Mouse (Mus musculus): Measurements from ENCODE around the gene Klrd1. TPM values are rescaled to one million over a fixed set of nuclear protein-coding genes. Genes with fewer than 3 reads are reported as not detected.
"Not testable (repeated sequence)": the region's sequence is repeated elsewhere in the genome, so short reads cannot be mapped to it uniquely, and the experiment has no call there.

Gene Klrd1
- polyA plus RNA-seq, 1 experiment from 2014 or later: 0.51 TPM

DNA sequence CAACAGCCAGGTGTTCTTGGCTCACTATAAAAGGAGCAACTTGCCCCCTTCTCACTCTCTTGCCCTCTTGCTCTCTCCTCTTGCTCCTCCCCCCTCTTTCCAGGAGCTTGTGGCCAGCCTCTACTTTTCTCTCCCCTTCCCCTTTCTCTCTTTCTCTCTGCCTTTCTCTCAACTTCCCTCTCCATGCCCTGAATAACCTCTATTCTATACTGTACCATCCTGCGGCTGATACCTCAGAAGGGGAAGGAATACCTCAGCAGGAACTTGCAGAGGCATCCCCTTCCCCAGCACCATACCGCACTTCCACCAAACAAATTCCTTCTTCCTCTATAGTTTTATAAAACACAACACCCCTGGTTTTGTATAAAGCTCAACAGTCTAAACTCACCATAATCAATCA is 26.3 kb upstream of the Klrd1 start:
- no peaks in the 10 kb centered on the region for H3K4me1 ChIP-seq (replicated peaks; ENCODE audit: control insufficient read depth, insufficient read depth, low read length)
- H3K9ac ChIP-seq (ENCODE audit: low read length): no peak overlapping the region
- H3K9me3 ChIP-seq (ENCODE audit: control insufficient read depth, low read length): no peaks in the 10 kb centered on the region
- H3K27ac ChIP-seq (ENCODE audit: low read length): no peak overlapping the region
- no peaks in the 10 kb centered on the region for H3K36me3 ChIP-seq (ENCODE audit: control insufficient read depth, insufficient read depth, low read length)
- ATAC-seq (ENCODE audit: low read depth): no peak
- no peak overlapping the region for H3K4me3 ChIP-seq (ENCODE audit: low read length)
- no peak overlapping the region for H3K4me2 ChIP-seq (ENCODE audit: low read depth, low read length)
- WGBS: 77% methylated on average over 2 of the region's 2 CpGs
- no peaks in the 10 kb centered on the region for H3K27me3 ChIP-seq (ENCODE audit: control insufficient read depth, insufficient read depth, low read depth, low read length)

GRCm38 (mm10) chr6:129575315-129575714 is 16.3 kb upstream of the Klrd1 start:
- H3K4me2 ChIP-seq (ENCODE audit: low read depth, low read length): no peak overlapping the region
- no peaks in the 10 kb centered on the region for H3K36me3 ChIP-seq (ENCODE audit: control insufficient read depth, insufficient read depth, low read length)
- H3K4me1 ChIP-seq (replicated peaks; ENCODE audit: control insufficient read depth, insufficient read depth, low read length): no peaks in the 10 kb centered on the region
- no peak for ATAC-seq (ENCODE audit: low read depth)
- H3K9me3 ChIP-seq (ENCODE audit: control insufficient read depth, low read length): no peaks in the 10 kb centered on the region
- H3K27ac ChIP-seq (ENCODE audit: low read length): no peak overlapping the region
- 17% methylated on average over 2 of the region's 2 CpGs for WGBS
- no peak overlapping the region for H3K9ac ChIP-seq (ENCODE audit: low read length)
- no peak overlapping the region for H3K4me3 ChIP-seq (ENCODE audit: low read length)
- H3K27me3 ChIP-seq (ENCODE audit: control insufficient read depth, insufficient read depth, low read depth, low read length): no peaks in the 10 kb centered on the region

DNA sequence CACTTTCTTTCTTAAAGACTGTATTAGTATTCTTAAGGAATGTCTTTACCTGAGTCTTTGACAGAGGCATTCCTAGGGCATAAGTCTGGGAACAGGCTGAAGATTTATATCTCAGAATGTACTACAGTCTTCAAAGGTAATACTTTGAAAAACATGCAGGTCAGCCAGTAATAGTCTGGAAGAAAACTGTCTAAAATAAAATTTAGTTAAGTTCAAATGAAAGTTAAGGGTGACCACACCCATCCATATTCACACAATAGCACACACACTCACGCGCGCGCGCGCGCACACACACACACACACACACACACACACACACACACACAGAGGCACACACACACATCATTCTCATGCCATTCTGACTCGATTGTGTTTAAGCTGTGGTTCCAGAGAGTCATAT is 14.0 kb upstream of the Klrd1 start, which contains the start of gene Klre1:
Gene Klre1, plus strand, starts transcription at position 301 of the 400 bp plus-strand sequence.
- H3K9me3 ChIP-seq (ENCODE audit: control insufficient read depth, low read length): no peaks in the 10 kb centered on the region
- H3K27ac ChIP-seq (ENCODE audit: low read length): no peak within 1 kb of the TSS
- no peaks in the 10 kb centered on the region for H3K27me3 ChIP-seq (ENCODE audit: control insufficient read depth, insufficient read depth, low read depth, low read length)
- 89% methylated on average over 8 of the region's 8 CpGs for WGBS
- H3K4me1 ChIP-seq (replicated peaks; ENCODE audit: control insufficient read depth, insufficient read depth, low read length): no peaks in the 10 kb centered on the region
- no peaks in the 10 kb centered on the region for H3K36me3 ChIP-seq (ENCODE audit: control insufficient read depth, insufficient read depth, low read length)
- no peak within 1 kb of the TSS for H3K9ac ChIP-seq (ENCODE audit: low read length)
- H3K4me2 ChIP-seq (ENCODE audit: low read depth, low read length): no peak within 1 kb of the TSS
- no peak within 1 kb of the TSS for H3K4me3 ChIP-seq (ENCODE audit: low read length)
- ATAC-seq (ENCODE audit: low read depth): no peak

DNA sequence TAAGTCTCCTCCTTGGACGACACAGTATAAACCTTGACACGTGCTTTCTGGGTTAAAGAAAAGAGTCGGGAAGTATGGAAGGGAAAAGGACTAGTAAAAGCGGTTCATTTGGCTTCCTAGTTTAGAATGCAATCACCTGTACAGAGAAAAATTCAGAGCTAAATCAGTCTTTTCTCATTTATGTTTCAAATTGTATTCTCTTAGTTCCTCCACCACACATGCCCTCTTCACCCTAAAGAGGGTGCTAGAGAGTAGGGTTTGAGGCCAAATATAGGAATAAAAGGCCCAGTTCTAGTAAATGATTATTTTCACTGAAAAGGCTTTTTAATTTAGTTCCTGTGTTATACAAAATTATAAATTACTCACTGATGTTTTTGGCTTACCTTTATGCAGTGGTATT is 10.3 kb upstream of the Klrd1 start:
- no peak overlapping the region for H3K4me2 ChIP-seq (ENCODE audit: low read depth, low read length)
- H3K9me3 ChIP-seq (ENCODE audit: control insufficient read depth, low read length): no peaks in the 10 kb centered on the region
- ATAC-seq (ENCODE audit: low read depth): no peak
- no peak overlapping the region for H3K4me3 ChIP-seq (ENCODE audit: low read length)
- H3K4me1 ChIP-seq (replicated peaks; ENCODE audit: control insufficient read depth, insufficient read depth, low read length): no peaks in the 10 kb centered on the region
- no peaks in the 10 kb centered on the region for H3K36me3 ChIP-seq (ENCODE audit: control insufficient read depth, insufficient read depth, low read length)
- H3K27ac ChIP-seq (ENCODE audit: low read length): no peak overlapping the region
- no peak overlapping the region for H3K9ac ChIP-seq (ENCODE audit: low read length)
- 67% methylated on average over 4 of the region's 4 CpGs for WGBS
- H3K27me3 ChIP-seq (ENCODE audit: control insufficient read depth, insufficient read depth, low read depth, low read length): no peaks in the 10 kb centered on the region

GRCm38 (mm10) chr6:129581896-129582295 is 9.7 kb upstream of the Klrd1 start:
- H3K27me3 ChIP-seq (ENCODE audit: control insufficient read depth, insufficient read depth, low read depth, low read length): no peaks in the 10 kb centered on the region
- H3K4me3 ChIP-seq (ENCODE audit: low read length): no peak overlapping the region
- H3K4me2 ChIP-seq (ENCODE audit: low read depth, low read length): no peak overlapping the region
- no peak overlapping the region for H3K27ac ChIP-seq (ENCODE audit: low read length)
- no peaks in the 10 kb centered on the region for H3K4me1 ChIP-seq (replicated peaks; ENCODE audit: control insufficient read depth, insufficient read depth, low read length)
- ATAC-seq (ENCODE audit: low read depth): no peak
- H3K9me3 ChIP-seq (ENCODE audit: control insufficient read depth, low read length): no peaks in the 10 kb centered on the region
- H3K9ac ChIP-seq (ENCODE audit: low read length): no peak overlapping the region
- H3K36me3 ChIP-seq (ENCODE audit: control insufficient read depth, insufficient read depth, low read length): no peaks in the 10 kb centered on the region
- 37% methylated on average over 4 of the region's 4 CpGs for WGBS

DNA sequence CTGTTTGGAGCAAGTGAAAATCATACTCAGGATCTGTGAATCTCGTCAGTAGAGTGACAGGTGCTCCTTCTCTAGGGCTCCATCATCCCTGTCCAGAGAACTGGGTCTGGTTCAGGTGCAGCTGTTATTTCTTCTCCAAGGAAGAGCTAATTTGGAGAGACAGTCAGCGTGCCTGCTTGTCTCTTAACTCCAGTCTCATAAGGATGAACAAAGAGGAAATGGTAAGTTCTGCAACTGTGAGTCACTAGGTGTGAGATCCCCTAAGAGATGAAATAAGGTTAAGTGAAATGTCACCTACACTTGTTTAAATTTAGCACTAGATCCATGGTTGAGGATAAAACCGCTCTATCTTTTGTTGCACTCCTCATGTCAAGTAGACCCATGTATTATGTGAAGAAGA is 8.6 kb upstream of the Klrd1 start:
- no peak overlapping the region for H3K27ac ChIP-seq (ENCODE audit: low read length)
- H3K36me3 ChIP-seq (ENCODE audit: control insufficient read depth, insufficient read depth, low read length): no peaks in the 10 kb centered on the region
- no peaks in the 10 kb centered on the region for H3K9me3 ChIP-seq (ENCODE audit: control insufficient read depth, low read length)
- H3K4me2 ChIP-seq (ENCODE audit: low read depth, low read length): no peak overlapping the region
- ATAC-seq (ENCODE audit: low read depth): no peak
- H3K27me3 ChIP-seq (ENCODE audit: control insufficient read depth, insufficient read depth, low read depth, low read length): no peaks in the 10 kb centered on the region
- no peak overlapping the region for H3K9ac ChIP-seq (ENCODE audit: low read length)
- no peak overlapping the region for H3K4me3 ChIP-seq (ENCODE audit: low read length)
- WGBS: 64% methylated on average over 3 of the region's 3 CpGs
- H3K4me1 ChIP-seq (replicated peaks; ENCODE audit: control insufficient read depth, insufficient read depth, low read length): no peaks in the 10 kb centered on the region

- H3K4me1 ChIP-seq (replicated peaks; ENCODE audit: control insufficient read depth, insufficient read depth, low read length): no peaks in the 10 kb centered on the region
- no peaks in the 10 kb centered on the region for H3K9me3 ChIP-seq (ENCODE audit: control insufficient read depth, low read length)
- H3K27ac ChIP-seq (ENCODE audit: low read length): no peak overlapping the region
- ATAC-seq (ENCODE audit: low read depth): no peak
- no peak overlapping the region for H3K9ac ChIP-seq (ENCODE audit: low read length)
- H3K36me3 ChIP-seq (ENCODE audit: control insufficient read depth, insufficient read depth, low read length): no peaks in the 10 kb centered on the region
- no peak overlapping the region for H3K4me2 ChIP-seq (ENCODE audit: low read depth, low read length)
- no peaks in the 10 kb centered on the region for H3K27me3 ChIP-seq (ENCODE audit: control insufficient read depth, insufficient read depth, low read depth, low read length)
- no peak overlapping the region for H3K4me3 ChIP-seq (ENCODE audit: low read length)
Measured at GRCm38 (mm10) chr6:129608372-129608771, 16.8 kb downstream of the Klrd1 start.

GRCm38 (mm10) chr6:129623735-129624134 is 32.2 kb downstream of the Klrd1 start, which contains the start of gene Klrk1:
TSS of gene Klrk1 (minus strand) at chr6:129623864.
- Histone ChIP-seq H3K27me3 (ENCODE audit: control insufficient read depth, insufficient read depth, low read depth, low read length) (no peaks in the 10 kb centered on the region), H3K4me3 (ENCODE audit: low read length) (no peak within 1 kb of the TSS), H3K36me3 (ENCODE audit: control insufficient read depth, insufficient read depth, low read length) (no peaks in the 10 kb centered on the region), H3K4me2 (ENCODE audit: low read depth, low read length) (no peak within 1 kb of the TSS), H3K4me1 (replicated peaks; ENCODE audit: control insufficient read depth, insufficient read depth, low read length) (no peaks in the 10 kb centered on the region), H3K9ac (ENCODE audit: low read length) (no peak within 1 kb of the TSS), H3K9me3 (ENCODE audit: control insufficient read depth, low read length) (no peaks in the 10 kb centered on the region), H3K27ac (ENCODE audit: low read length) (no peak within 1 kb of the TSS)
- ATAC-seq (ENCODE audit: low read depth): no peak
- 73% methylated on average over 4 of the region's 4 CpGs for WGBS

- not testable (repeated sequence) for ATAC-seq (ENCODE audit: low read depth); H3K27ac ChIP-seq (ENCODE audit: low read length); H3K27me3 ChIP-seq (ENCODE audit: control insufficient read depth, insufficient read depth, low read depth, low read length); H3K4me2 ChIP-seq (ENCODE audit: low read depth, low read length); H3K4me3 ChIP-seq (ENCODE audit: low read length); H3K9ac ChIP-seq (ENCODE audit: low read length); H3K9me3 ChIP-seq (ENCODE audit: control insufficient read depth, low read length); H3K4me1 ChIP-seq (replicated peaks; ENCODE audit: control insufficient read depth, insufficient read depth, low read length); H3K36me3 ChIP-seq (ENCODE audit: control insufficient read depth, insufficient read depth, low read length)
- WGBS: 72% methylated on average over 2 of the region's 2 CpGs
Measured at GRCm38 (mm10) chr6:129631046-129631445, 39.5 kb downstream of the Klrd1 start.

- not testable (repeated sequence) for H3K27me3 ChIP-seq (ENCODE audit: control insufficient read depth, insufficient read depth, low read depth, low read length); H3K27ac ChIP-seq (ENCODE audit: low read length); ATAC-seq (ENCODE audit: low read depth); H3K4me2 ChIP-seq (ENCODE audit: low read depth, low read length); H3K36me3 ChIP-seq (ENCODE audit: control insufficient read depth, insufficient read depth, low read length); H3K4me1 ChIP-seq (replicated peaks; ENCODE audit: control insufficient read depth, insufficient read depth, low read length); H3K9ac ChIP-seq (ENCODE audit: low read length); H3K9me3 ChIP-seq (ENCODE audit: control insufficient read depth, low read length); H3K4me3 ChIP-seq (ENCODE audit: low read length)
- WGBS: 81% methylated on average over 3 of the region's 3 CpGs
Measured at GRCm38 (mm10) chr6:129643237-129643636, 51.7 kb downstream of the Klrd1 start, which contains the start of gene Klrc3. TSS of gene Klrc3 (minus strand) at chr6:129643337.

Measured in lung, embryonic 16.5 days (tissue).